ENCODE assay signal across 8 mouse cellular contexts in genomic region chr1:73944393-73944792, GRCm38 (mm10).
DNase-seq lines count a peak whose midpoint lies in the region; ATAC-seq and TF ChIP-seq lines count a peak whose summit lies in the region.

No protein-coding gene starts in this region.

- H3K9me3 ChIP-seq in hindbrain, embryonic 10.5 days = no peaks in the 10 kb centered on the region
- H3K9me3 ChIP-seq in hindbrain, embryonic 11.5 days (ENCODE audit: control insufficient read depth, low read length) = no peaks in the 10 kb centered on the region
- no peaks in the 10 kb centered on the region for H3K9me3 ChIP-seq in forebrain, postnatal 0 days (ENCODE audit: low read length)
- no peaks in the 10 kb centered on the region for H3K9me3 ChIP-seq in limb, embryonic 14.5 days (ENCODE audit: control insufficient read depth, low read length)
- no peaks in the 10 kb centered on the region for H3K9me3 ChIP-seq in liver, embryonic 12.5 days (replicated peaks)

- peak overlapping the region; percentile 40; the same call in 1 of the 2 replicates for H3K27ac ChIP-seq in hindbrain, embryonic 10.5 days
- no peak overlapping the region for H3K27ac ChIP-seq in hindbrain, embryonic 11.5 days (ENCODE audit: low read depth, low read length)
- peak overlapping the region; percentile 59 for H3K27ac ChIP-seq in forebrain, postnatal 0 days (ENCODE audit: low read depth, low read length)
- peak overlapping the region; percentile 86 for H3K27ac ChIP-seq in limb, embryonic 14.5 days (replicated peaks; ENCODE audit: low read depth, low read length)
- no peak overlapping the region for H3K27ac ChIP-seq in liver, embryonic 12.5 days

- H3K9ac ChIP-seq in hindbrain, embryonic 11.5 days (ENCODE audit: low read depth, low read length) = no peak overlapping the region
- H3K9ac ChIP-seq in forebrain, postnatal 0 days = no peak overlapping the region
- H3K9ac ChIP-seq in limb, embryonic 14.5 days (ENCODE audit: low read depth, low read length, severe bottlenecking) = no peak overlapping the region
- no peak overlapping the region for H3K9ac ChIP-seq in liver, embryonic 12.5 days

- no peak for DNase-seq in hindbrain, embryonic 10.5 days (ENCODE audit: low spot score)
- no peak for DNase-seq in hindbrain, embryonic 11.5 days (ENCODE audit: low spot score)
- peak; percentile 11 to 22 for DNase-seq in cerebellum, adult 18-20 months
- DNase-seq in forebrain, postnatal 0 days = peak; percentile 54
- no peak for DNase-seq in limb, embryonic 14.5 days (ENCODE audit: low spot score)
- no peak for DNase-seq in adrenal gland, adult 8-10 months
- no peak for DNase-seq in urinary bladder, postnatal 10 days (ENCODE audit: low spot score)

- no peak for TF ChIP-seq CTCF in forebrain, postnatal 0 days (IDR thresholded peaks at IDR 0.05; ENCODE audit: low read depth)

- peaks cover 31% of the 10 kb centered on the region for H3K4me1 ChIP-seq in hindbrain, embryonic 10.5 days (replicated peaks)
- no peaks in the 10 kb centered on the region for H3K4me1 ChIP-seq in hindbrain, embryonic 11.5 days (replicated peaks; ENCODE audit: control insufficient read depth, insufficient read depth, low read length)
- H3K4me1 ChIP-seq in forebrain, postnatal 0 days (ENCODE audit: insufficient read depth) = no peaks in the 10 kb centered on the region
- H3K4me1 ChIP-seq in limb, embryonic 14.5 days (ENCODE audit: control insufficient read depth, insufficient read depth, low read length) = peaks cover 26% of the 10 kb centered on the region
- no peaks in the 10 kb centered on the region for H3K4me1 ChIP-seq in liver, embryonic 12.5 days

- no peaks in the 10 kb centered on the region for H3K27me3 ChIP-seq in hindbrain, embryonic 10.5 days (ENCODE audit: insufficient read depth, poor library complexity, severe bottlenecking)
- no peaks in the 10 kb centered on the region for H3K27me3 ChIP-seq in hindbrain, embryonic 11.5 days (ENCODE audit: control insufficient read depth, insufficient read depth, low read length)
- no peaks in the 10 kb centered on the region for H3K27me3 ChIP-seq in forebrain, postnatal 0 days (ENCODE audit: insufficient read depth, low read length)
- no peaks in the 10 kb centered on the region for H3K27me3 ChIP-seq in limb, embryonic 14.5 days (ENCODE audit: control insufficient read depth, insufficient read depth, low read length)
- H3K27me3 ChIP-seq in liver, embryonic 12.5 days (replicated peaks) = no peaks in the 10 kb centered on the region

- H3K4me2 ChIP-seq in hindbrain, embryonic 11.5 days (replicated peaks; ENCODE audit: low read depth, low read length) = no peak overlapping the region
- H3K4me2 ChIP-seq in forebrain, postnatal 0 days (ENCODE audit: low read depth) = no peak overlapping the region
- H3K4me2 ChIP-seq in limb, embryonic 14.5 days (replicated peaks; ENCODE audit: low read depth, low read length, severe bottlenecking) = no peak overlapping the region
- H3K4me2 ChIP-seq in liver, embryonic 12.5 days = no peak overlapping the region

- 65% methylated on average over 3 of the region's 3 CpGs for WGBS in hindbrain, embryonic 10.5 days
- WGBS in hindbrain, embryonic 11.5 days = 72% methylated on average over 3 of the region's 3 CpGs
- 37% methylated on average over 3 of the region's 3 CpGs for WGBS in forebrain, postnatal 0 days
- 55% methylated on average over 3 of the region's 3 CpGs for WGBS in limb, embryonic 14.5 days
- WGBS in liver, embryonic 12.5 days (ENCODE audit: insufficient replicate concordance) = 70% methylated on average over 3 of the region's 3 CpGs

- no peaks in the 10 kb centered on the region for H3K36me3 ChIP-seq in hindbrain, embryonic 10.5 days
- H3K36me3 ChIP-seq in hindbrain, embryonic 11.5 days (ENCODE audit: control insufficient read depth, insufficient read depth, low read length) = no peaks in the 10 kb centered on the region
- no peaks in the 10 kb centered on the region for H3K36me3 ChIP-seq in forebrain, postnatal 0 days (ENCODE audit: insufficient read depth)
- peaks cover 14% of the 10 kb centered on the region; the same call in 1 of the 2 replicates for H3K36me3 ChIP-seq in limb, embryonic 14.5 days (ENCODE audit: control insufficient read depth, insufficient read depth, low read length)
- no peaks in the 10 kb centered on the region for H3K36me3 ChIP-seq in liver, embryonic 12.5 days

- ATAC-seq in hindbrain, embryonic 11.5 days (ENCODE audit: low FRiP score) = no peak
- peak; percentile 87 for ATAC-seq in forebrain, postnatal 0 days
- no peak for ATAC-seq in limb, embryonic 14.5 days (ENCODE audit: low FRiP score, low read depth)
- no peak for ATAC-seq in liver, embryonic 12.5 days

- no peak overlapping the region for H3K4me3 ChIP-seq in hindbrain, embryonic 10.5 days
- no peak overlapping the region for H3K4me3 ChIP-seq in hindbrain, embryonic 11.5 days (ENCODE audit: low read depth, low read length)
- H3K4me3 ChIP-seq in forebrain, postnatal 0 days (ENCODE audit: low read depth, low read length) = no peak overlapping the region
- H3K4me3 ChIP-seq in limb, embryonic 14.5 days (replicated peaks; ENCODE audit: low read length) = no peak overlapping the region
- no peak overlapping the region for H3K4me3 ChIP-seq in liver, embryonic 12.5 days

- TF ChIP-seq POLR2A in limb, embryonic 14.5 days (IDR thresholded peaks at IDR 0.05; ENCODE audit: borderline replicate concordance, extremely low read depth, insufficient read depth, insufficient read length) = no peak

Comparison
In these comparisons a context has a peak if more than half of its experiments do, and no peak if none do; other contexts are left out.
1. H3K27ac ChIP-seq: peak in hindbrain, embryonic 10.5 days (single experiment), forebrain, postnatal 0 days (single experiment) and limb, embryonic 14.5 days (single experiment); none in hindbrain, embryonic 11.5 days (single experiment) and liver, embryonic 12.5 days (single experiment).
2. DNase-seq: peak in cerebellum, adult 18-20 months (2 of 2) and forebrain, postnatal 0 days (single experiment); none in hindbrain, embryonic 10.5 days (single experiment), hindbrain, embryonic 11.5 days (single experiment), limb, embryonic 14.5 days (single experiment), adrenal gland, adult 8-10 months (single experiment) and urinary bladder, postnatal 10 days (single experiment).